Mouse (Mus musculus): ENCODE measurements around the gene Lrrc61.

DNA sequence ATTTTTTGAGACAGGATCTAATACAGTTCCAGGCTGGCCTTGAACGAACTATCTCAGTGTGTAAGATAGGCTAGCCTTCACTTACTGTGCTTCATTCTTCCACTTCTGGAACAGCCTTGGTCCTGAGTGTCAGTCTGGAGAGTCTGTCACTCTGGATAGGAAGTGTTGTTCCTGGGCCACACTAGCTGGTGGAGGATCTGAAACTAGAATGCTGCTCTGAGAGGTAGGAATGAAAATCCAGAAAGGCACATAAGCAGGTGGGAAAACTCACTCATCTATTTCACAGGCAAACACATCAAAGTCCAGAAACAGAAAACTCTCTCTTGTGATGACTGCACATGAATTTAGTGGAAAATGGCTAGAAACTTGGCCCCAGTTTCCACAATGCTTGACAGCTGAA lies 46.0 kb downstream of the Lrrc61 start:
- TF ChIP-seq POLR2A (IDR thresholded peaks at IDR 0.05; ENCODE audit: extremely low read depth, insufficient read depth, low read length): no peak
- TF ChIP-seq CTCF (IDR thresholded peaks at IDR 0.05; ENCODE audit: extremely low read depth, insufficient read depth, low read length): no peak

Data from cortical plate, adult 2 months (tissue).